Mouse (Mus musculus) kidney, embryonic 14.5 days (tissue): ENCODE results near the gene Spata31d1a. TPM values are rescaled to one million over a fixed set of nuclear protein-coding genes. Genes with fewer than 3 reads are reported as not detected.
"Not testable (repeated sequence)": the region's sequence is repeated elsewhere in the genome, so short reads cannot be mapped to it uniquely, and the experiment has no call there.

Source experiments
- ATAC-seq: fragments of 200-750 bp; cut with Nextera tagmentation; 2 replicates; pipeline ENCODE4 v1.8.0; 2017; ENCODE audit warnings: moderate number of reproducible peaks, mild to moderate bottlenecking, moderate TSS enrichment, moderate library complexity; ENCODE audit not compliant: low FRiP score, low TSS enrichment
- H3K27ac ChIP-seq: fragments of 300-500 bp; sonication (generic); 2 replicates; pipeline ENCODE4 v1.5.1; 2014; ENCODE audit warnings: low read depth, mild to moderate bottlenecking, low read length, moderate library complexity, mixed read lengths
- H3K27me3 ChIP-seq: fragments of 300-500 bp; sonication (generic); 2 replicates; pipeline ENCODE4 v1.6.1; 2014; ENCODE audit warnings: mild to moderate bottlenecking, low read length; ENCODE audit not compliant: control insufficient read depth, insufficient read depth
- H3K36me3 ChIP-seq: fragments of 300-500 bp; sonication (generic); 2 replicates; pipeline ENCODE4 v1.6.1; 2014; ENCODE audit warnings: low read length, mixed read lengths; ENCODE audit not compliant: control insufficient read depth, insufficient read depth
- H3K4me1 ChIP-seq: fragments of 300-500 bp; sonication (generic); 2 replicates; pipeline ENCODE4 v1.6.1; 2014; ENCODE audit warnings: low read length, mixed read lengths; ENCODE audit not compliant: control insufficient read depth, insufficient read depth
- H3K4me2 ChIP-seq: fragments of 300-500 bp; sonication (generic); replicated peaks from 2 replicates; pipeline ENCODE4 v1.6.1; 2014; ENCODE audit warnings: low read depth, mild to moderate bottlenecking, low read length
- H3K4me3 ChIP-seq: fragments of 300-500 bp; sonication (generic); 2 replicates; pipeline ENCODE4 v1.5.1; 2014; ENCODE audit warnings: mild to moderate bottlenecking, low read length
- H3K9ac ChIP-seq: fragments of 300-500 bp; sonication (generic); 2 replicates; pipeline ENCODE4 v1.6.1; 2014; ENCODE audit warnings: low read depth, mild to moderate bottlenecking, low read length, moderate library complexity
- H3K9me3 ChIP-seq: fragments of 300-500 bp; sonication (generic); 2 replicates; pipeline ENCODE4 v1.6.1; 2016; ENCODE audit warnings: low read length; ENCODE audit not compliant: control insufficient read depth
- WGBS: fragments of 180-500 bp; shearing (Covaris S2); extraction: QIAGEN DNeasy Blood & Tissue Kit; methylation state at CpG from one replicate; pipeline ENCODE4 v1.1.7; 2014; 5-methylcytosine and 5-hydroxymethylcytosine counted together
- polyA plus RNA-seq: library from polyadenylated mRNA; unstranded; fragments of >200 nt; fragmentation: Nextera tagmentation; extraction: Ambion mirVana; gene quantifications from 2 replicates; pipeline ENCODE4 v1.2.1, GENCODE M21; 2014

Gene Spata31d1a
- polyA plus RNA-seq, 1 experiment from 2014 or later = 0.43 TPM

DNA sequence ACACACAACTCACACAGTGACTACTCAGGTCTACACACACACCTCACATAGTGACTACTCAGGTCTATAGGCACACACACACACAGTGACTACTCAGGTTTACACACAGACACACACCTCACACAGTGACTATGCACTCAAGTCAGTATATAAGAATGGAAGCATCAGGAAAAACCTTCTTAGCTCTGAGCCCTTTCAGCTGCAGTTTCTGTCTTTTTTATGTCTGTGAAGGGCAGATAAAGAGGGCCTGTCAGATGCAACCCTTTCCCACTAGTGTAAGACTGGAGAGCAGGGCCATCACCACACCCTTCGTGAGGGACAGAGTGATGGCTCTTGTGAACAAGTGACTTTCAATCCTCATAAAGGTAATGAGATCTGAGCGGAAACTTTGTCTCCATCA is 28.3 kb upstream of the Spata31d1a start:
- Histone ChIP-seq H3K4me3 (no peak overlapping the region), H3K27me3 (no peaks in the 10 kb centered on the region), H3K27ac (no peak overlapping the region), H3K36me3 (no peaks in the 10 kb centered on the region), H3K4me1 (no peaks in the 10 kb centered on the region), H3K9ac (no peak overlapping the region), H3K4me2 (no peak overlapping the region), H3K9me3 (no peaks in the 10 kb centered on the region)
- ATAC-seq = no peak
- 79% methylated on average over 2 of the region's 2 CpGs for WGBS

GRCm38 (mm10) chr13:59735190-59735589 is 25.1 kb upstream of the Spata31d1a start:
- no peak overlapping the region for H3K27ac ChIP-seq
- 0 out of 2 replicates have a peak, but pooled peaks have one; percentile 37 for ATAC-seq
- WGBS = 28% methylated on average over 3 of the region's 3 CpGs

GRCm38 (mm10) chr13:59734347-59734746 is 24.2 kb upstream of the Spata31d1a start:
- not testable (repeated sequence) for H3K27ac ChIP-seq, H3K9ac ChIP-seq, H3K4me2 ChIP-seq, ATAC-seq, H3K4me3 ChIP-seq, H3K9me3 ChIP-seq, H3K36me3 ChIP-seq, H3K4me1 ChIP-seq, H3K27me3 ChIP-seq
- WGBS = 27% methylated on average over 6 of the region's 6 CpGs

More at GRCm38 (mm10) chr13:59735190-59735589, 25.1 kb upstream of the Spata31d1a start:
- no peaks in the 10 kb centered on the region for H3K9me3 ChIP-seq
- no peaks in the 10 kb centered on the region for H3K27me3 ChIP-seq
- H3K9ac ChIP-seq = no peak overlapping the region
- H3K36me3 ChIP-seq = no peaks in the 10 kb centered on the region
- no peak overlapping the region for H3K4me2 ChIP-seq
- no peaks in the 10 kb centered on the region for H3K4me1 ChIP-seq
- no peak overlapping the region for H3K4me3 ChIP-seq

DNA sequence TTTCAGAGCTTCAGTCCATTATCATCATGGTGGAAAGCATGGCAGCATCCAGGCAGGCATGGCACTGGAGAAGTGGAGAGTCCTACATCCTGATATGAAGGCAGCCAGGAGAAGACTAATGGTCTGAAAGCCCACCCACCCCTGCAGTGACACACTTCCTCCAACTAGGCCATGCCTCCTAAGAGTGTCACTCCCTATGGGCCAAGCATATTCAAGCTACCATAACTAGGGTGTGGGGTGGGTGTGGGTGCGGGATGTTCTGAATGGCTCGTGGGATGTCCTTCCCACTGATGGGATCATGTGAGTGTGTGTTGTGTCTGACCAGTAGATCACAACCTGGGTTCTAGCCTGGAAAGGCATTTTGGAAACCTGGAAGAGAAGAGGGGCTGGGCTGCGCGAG is 23.8 kb upstream of the Spata31d1a start:
- no peak overlapping the region for H3K4me2 ChIP-seq
- no peaks in the 10 kb centered on the region for H3K27me3 ChIP-seq
- H3K4me3 ChIP-seq = no peak overlapping the region
- H3K27ac ChIP-seq = no peak overlapping the region
- H3K36me3 ChIP-seq = no peaks in the 10 kb centered on the region
- no peak for ATAC-seq
- 82% methylated on average over 2 of the region's 4 CpGs for WGBS
- no peaks in the 10 kb centered on the region for H3K9me3 ChIP-seq
- no peaks in the 10 kb centered on the region for H3K4me1 ChIP-seq
- no peak overlapping the region for H3K9ac ChIP-seq

GRCm38 (mm10) chr13:59731652-59732051 is 21.5 kb upstream of the Spata31d1a start, which contains the start of gene Spata31d1d:
TSS of gene Spata31d1d (minus strand) at chr13:59731752.
- no peak for ATAC-seq
- 45% methylated on average over 7 of the region's 7 CpGs for WGBS

GRCm38 (mm10) chr13:59728378-59729093 is 18.4 kb upstream of the Spata31d1a start:
- no peak overlapping the region for H3K27ac ChIP-seq
- no peaks in the 10 kb centered on the region for H3K4me1 ChIP-seq
- H3K4me2 ChIP-seq = no peak overlapping the region
- WGBS = 29% methylated on average over 7 of the region's 7 CpGs
- peak; percentile 90 for ATAC-seq
- no peak overlapping the region for H3K9ac ChIP-seq
- H3K4me3 ChIP-seq = no peak overlapping the region
- H3K9me3 ChIP-seq = no peaks in the 10 kb centered on the region
- H3K36me3 ChIP-seq = no peaks in the 10 kb centered on the region
- H3K27me3 ChIP-seq = no peaks in the 10 kb centered on the region

More at GRCm38 (mm10) chr13:59731652-59732051, 21.5 kb upstream of the Spata31d1a start, which contains the start of gene Spata31d1d:
- H3K9me3 ChIP-seq = no peaks in the 10 kb centered on the region
- no peaks in the 10 kb centered on the region for H3K27me3 ChIP-seq
- no peak within 1 kb of the TSS for H3K9ac ChIP-seq
- no peaks in the 10 kb centered on the region for H3K36me3 ChIP-seq
- H3K4me1 ChIP-seq = no peaks in the 10 kb centered on the region
- no peak within 1 kb of the TSS for H3K4me2 ChIP-seq
- no peak within 1 kb of the TSS for H3K27ac ChIP-seq
- no peak within 1 kb of the TSS for H3K4me3 ChIP-seq

DNA sequence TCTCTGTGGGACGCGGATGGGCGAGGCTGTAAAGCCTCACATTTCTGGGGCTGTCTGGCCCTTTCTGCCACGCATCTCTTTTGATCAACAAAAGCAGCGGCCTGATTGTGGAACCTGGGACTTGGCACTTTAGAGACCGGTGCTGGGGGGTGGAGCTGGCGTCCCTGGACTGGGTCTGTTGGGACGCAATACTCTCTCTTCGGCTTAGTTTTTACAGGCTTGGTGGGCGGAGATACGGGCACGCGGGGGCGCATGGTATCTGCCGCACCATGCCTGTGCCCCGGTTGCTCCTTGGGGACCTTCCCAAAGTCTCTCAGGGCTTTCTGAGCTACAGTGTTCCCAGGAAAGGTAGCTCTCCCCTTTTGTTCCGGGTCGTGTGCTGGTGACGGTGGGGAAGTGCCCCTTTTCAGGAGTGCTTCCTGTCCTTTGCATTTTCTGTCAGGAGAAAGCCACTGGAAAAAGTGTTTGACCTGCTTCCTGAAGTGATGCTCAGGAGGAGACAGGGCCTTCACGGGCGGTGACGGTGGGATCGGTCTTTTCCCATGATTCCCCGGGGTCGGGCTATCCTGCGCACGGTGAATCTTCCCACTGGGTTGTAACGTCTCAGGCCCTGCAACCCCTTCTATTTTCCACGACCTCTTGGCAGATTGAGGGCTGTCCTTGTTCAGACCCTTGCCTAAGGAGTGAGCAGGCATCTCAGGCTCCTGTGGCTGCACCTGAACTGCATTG is 16.2 kb upstream of the Spata31d1a start:
- H3K9ac ChIP-seq = peak overlapping the region; percentile 23; the same call in 1 of the 2 replicates
- 26% methylated on average over 29 of the region's 29 CpGs for WGBS
- no peaks in the 10 kb centered on the region for H3K36me3 ChIP-seq
- peak overlapping the region; percentile 42 for H3K4me2 ChIP-seq
- no peaks in the 10 kb centered on the region for H3K4me1 ChIP-seq
- no peak for ATAC-seq
- H3K27ac ChIP-seq = no peak overlapping the region
- H3K4me3 ChIP-seq = peak overlapping the region; percentile 9
- H3K27me3 ChIP-seq = no peaks in the 10 kb centered on the region
- H3K9me3 ChIP-seq = no peaks in the 10 kb centered on the region

DNA sequence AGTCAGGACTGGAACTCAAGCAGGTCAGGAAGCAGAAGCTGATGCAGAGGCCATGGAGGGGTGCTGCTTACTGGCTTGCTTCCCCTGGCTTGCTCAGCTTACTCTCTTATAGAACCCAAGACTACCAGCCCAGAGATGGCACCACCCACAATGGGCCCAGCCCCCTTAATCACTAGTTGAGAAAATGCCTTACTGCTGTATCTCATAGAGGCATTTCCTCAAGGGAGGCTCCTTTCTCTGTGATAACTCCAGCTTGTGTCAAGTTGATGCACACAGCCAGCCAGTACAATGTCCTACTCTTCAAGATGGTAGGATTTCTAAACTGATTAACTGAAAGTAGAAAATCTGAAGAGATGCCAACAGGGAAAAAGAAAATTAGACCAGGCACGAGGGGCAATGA is 12.0 kb upstream of the Spata31d1a start:
- 86% methylated on average over 1 of the region's 1 CpGs for WGBS
- not testable (repeated sequence) for H3K9ac ChIP-seq

GRCm38 (mm10) chr13:59719475-59719874 is 9.3 kb upstream of the Spata31d1a start:
- Histone ChIP-seq H3K9ac (no peak overlapping the region), H3K4me1 (no peaks in the 10 kb centered on the region), H3K36me3 (no peaks in the 10 kb centered on the region), H3K4me2 (no peak overlapping the region), H3K27ac (no peak overlapping the region), H3K4me3 (no peak overlapping the region), H3K27me3 (no peaks in the 10 kb centered on the region), H3K9me3 (no peaks in the 10 kb centered on the region)
- 86% methylated on average over 1 of the region's 1 CpGs for WGBS
- no peak for ATAC-seq

More for the DNA sequence above, 12.0 kb upstream of the Spata31d1a start:
- not testable (repeated sequence) for H3K27ac ChIP-seq, ATAC-seq, H3K4me1 ChIP-seq, H3K36me3 ChIP-seq, H3K4me2 ChIP-seq, H3K27me3 ChIP-seq, H3K4me3 ChIP-seq, H3K9me3 ChIP-seq
